Mouse (Mus musculus) skeletal muscle tissue, adult 2 months (tissue): ENCODE results near the gene Palm2.
"Not testable (repeated sequence)": the region's sequence is repeated elsewhere in the genome, so short reads cannot be mapped to it uniquely, and the experiment has no call there.

Source experiments
- DNase-seq: peaks from one replicate; pipeline ENCODE4 v3.0.0-alpha.2; 2012; ENCODE audit warnings: low read depth, low spot score

Palm2 gene

DNA sequence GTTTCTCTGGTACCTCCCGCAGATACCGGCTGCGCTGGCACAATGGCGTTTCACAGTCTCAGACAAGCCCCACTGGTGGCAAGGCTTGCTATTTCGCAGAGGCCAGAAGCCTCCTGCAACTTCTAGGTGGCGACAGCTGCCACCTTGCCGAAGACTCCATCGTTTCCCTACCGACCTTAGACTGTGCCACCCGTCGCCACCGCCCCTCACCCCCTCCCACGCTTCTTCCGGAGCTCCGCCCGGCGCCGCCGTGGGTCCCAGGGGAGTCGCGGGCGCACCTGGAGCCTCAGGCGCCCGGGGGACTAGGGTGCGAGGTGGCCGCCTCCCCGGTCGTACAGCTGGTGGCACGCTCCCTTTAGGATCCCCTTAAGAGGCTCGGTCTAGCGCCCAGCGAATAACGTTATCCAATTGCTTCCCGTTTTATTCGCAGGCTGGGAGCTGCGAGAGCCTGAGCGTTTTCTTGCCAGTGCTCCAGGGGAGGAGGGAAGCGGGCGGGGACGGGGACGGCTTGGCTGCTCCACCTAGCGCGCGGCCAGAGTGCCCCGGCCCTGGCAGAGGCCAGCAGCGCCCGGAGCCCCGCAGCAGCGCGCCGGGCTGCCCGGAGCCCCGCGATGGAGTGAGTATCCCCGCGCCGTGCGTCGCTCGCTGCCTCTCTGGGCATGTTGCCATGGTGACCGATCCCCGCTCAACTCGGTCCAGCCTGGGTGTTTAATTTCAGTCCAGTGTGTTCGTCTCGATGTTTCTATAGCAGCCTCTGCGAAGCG is at the start of gene Palm2:
Gene Palm2 (plus strand): TSS at position 307 of the 764 bp plus-strand sequence.
- DNase-seq: peak; percentile 23

DNA sequence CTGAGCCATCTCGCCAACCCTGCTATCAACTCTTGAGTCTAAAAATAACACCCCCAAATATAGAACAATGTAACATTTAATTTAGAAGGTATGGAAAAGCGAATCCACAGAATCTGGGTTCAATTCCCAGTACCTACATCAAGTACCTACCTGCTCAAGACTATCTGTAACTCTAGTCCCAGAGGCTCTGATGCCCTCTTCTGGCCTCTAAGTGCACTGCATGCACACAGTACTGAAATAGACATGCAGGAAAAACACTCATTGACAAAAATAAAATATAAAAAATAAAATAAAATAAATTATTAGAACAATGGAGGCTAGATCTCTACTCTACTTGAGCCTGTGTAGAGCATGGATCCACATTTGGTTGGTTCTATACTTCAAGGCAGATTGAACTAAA is 49.7 kb upstream of the Palm2 start:
- no peak for DNase-seq

DNA sequence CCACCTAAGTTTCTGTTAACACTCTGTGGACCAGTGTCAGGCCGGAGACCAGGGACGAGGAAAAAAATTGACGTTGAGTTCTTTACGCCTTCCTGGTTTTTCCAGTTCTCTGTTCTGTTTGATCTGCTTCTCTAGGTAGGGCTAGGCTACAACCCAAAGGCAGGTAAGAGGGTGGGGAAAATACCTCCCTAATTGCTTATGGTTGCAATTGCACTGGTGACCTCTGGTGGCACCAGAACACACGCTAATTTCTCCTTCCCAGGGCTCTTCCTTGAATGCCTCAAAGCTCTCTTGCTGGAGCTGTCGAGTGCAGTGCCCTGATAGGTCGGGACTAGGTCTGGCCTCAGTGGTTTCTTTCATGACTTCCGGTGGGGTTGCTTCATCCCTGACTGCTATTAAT is 42.9 kb upstream of the Palm2 start:
- DNase-seq: no peak

DNA sequence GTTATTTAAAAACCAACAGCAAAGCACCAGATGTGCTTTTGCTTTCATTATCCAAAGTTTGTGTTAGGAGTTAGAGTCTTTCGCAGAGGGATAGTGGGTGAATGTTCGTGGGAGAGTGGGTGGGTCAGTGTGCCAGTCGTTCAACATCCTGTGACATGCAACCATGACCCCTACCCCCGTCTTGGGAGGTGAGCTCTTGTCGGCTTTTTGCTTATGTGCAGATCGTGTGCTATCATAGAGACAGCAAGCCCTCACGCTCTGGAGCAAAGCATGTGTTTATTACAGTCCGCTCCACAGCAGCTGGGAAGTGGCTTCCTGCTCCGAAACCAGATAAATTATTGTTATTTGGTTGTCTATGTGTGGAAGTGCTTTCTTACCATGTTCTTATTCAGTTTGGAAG is 37.6 kb upstream of the Palm2 start:
- no peak for DNase-seq

DNA sequence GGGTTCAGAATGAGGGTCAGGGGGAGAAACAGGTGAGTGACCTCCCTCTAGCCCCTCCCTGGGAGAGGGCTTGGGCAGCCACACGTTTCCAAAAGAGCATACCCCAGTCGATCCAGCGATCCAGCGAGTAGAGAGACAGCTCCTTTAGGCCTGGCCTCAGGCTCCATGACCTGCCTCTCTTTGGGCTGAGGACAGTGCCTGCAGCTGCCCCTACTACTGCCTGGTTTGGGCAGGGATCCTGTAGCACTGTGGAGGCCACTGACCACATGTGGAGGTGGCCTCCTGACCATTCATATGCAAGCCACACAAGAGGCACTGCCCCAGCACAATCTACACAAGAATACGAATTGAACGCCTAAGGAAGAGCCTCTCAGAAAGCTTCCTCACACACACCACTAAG is 21.7 kb upstream of the Palm2 start:
- DNase-seq: not testable (repeated sequence)

DNA sequence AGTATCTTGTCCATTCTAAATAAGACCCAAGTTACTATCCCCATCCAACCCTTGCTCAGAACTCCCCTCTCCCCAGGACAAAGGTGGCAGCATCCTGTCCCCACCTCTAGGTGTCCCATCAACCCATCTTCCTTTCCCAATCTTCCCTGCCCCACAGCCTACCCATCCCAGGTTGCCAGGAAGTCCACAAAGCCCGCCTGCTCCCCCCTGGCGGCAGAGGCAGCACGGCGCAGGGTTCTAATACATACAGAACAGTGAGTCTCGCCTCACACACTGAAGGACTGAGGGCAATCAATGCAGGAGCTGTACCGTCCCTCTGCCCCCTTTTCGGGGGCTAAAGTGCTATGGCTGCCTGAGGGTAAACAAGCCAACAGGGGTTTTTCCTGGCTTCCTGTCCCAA is 21.0 kb upstream of the Palm2 start:
- no peak for DNase-seq

DNA sequence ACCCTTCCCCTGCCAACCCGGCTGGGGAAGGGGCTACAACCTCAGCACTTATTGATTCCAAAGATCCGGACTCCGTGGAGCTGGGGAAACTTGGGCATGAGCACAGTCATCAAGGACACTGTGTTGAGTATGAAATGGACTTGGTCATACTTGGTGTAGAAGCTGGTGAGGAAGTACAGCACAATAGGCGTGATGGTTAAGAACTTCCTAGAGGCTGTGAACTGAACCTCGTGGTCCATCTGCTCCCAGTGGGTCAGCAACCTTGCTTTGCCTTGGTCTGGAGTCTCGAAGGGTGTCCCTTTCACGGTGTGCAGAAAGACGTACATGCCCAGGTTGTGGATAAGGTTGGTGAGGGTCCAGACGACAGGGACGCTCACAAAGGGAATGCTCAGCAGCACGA is 20.4 kb upstream of the Palm2 start:
- not testable (repeated sequence) for DNase-seq

DNA sequence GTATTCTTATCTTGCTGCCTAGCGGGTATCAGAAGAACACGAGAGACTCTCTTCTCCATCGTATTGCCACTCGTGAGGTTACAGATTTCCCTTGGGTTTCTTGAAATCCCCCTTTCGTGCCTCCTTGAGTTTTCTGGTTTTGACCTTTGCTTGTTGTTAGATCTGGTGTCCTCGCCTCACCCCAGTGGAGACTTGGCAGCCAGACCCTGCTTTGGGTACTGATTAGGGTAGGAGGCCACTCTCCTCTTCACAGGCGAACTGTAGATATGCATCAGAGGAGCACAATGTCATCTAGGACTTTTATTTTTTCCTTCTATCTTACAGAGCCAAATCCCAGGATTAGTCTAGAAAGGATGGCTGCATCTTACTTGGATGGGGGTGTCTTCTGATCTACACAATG is 10.0 kb upstream of the Palm2 start:
- no peak for DNase-seq

DNA sequence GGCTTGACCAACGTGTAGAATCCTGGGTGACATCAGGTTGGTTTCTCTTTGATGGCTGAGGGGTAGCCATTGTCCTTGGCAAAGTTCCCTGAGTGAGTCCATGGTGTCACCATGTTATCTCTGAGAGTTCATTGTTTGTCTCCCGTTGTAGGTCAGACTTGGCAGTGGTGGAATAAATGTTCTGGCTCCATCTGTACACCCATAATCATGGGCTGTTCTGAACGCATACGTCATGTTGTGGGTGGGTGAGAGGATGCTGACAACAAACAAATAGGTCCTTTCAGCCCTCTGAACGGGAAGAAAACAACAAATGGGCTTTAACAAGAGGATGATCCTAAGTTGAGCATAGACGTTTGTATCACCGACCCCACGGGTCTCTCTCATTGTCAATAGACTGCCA is 5.7 kb upstream of the Palm2 start:
- no peak for DNase-seq

DNA sequence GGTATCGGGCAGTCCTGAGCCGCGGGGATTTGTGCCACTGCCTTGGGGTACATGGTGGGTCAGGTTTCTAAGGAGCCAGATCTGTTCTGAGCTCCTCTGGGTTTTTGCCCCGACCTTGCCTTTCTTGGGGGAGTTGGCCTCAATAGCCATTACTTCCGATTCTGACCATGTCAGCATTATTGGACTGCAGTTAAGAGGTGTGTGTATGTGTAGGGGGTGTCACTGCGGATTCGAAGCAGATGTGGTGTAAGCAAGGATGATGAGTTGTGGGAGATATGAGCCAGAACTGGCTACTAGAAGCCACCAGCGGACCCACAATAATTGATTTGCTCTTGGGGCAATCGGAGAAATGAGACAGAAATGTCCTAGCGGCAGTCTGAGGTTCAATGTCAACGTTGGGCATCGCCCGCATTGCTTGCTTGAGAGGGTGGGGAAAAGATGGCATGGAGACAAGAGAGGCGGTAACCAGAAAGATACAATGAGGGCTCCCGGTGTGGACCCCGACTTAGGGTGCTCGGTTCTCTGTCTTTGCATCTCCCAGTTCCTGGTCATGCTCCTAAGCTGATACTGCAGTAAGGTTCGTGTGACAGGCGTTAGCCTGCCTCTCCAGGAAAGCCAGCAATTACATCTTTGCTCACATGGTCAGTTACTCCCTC is 786 bp downstream of the Palm2 start:
- DNase-seq: no peak

DNA sequence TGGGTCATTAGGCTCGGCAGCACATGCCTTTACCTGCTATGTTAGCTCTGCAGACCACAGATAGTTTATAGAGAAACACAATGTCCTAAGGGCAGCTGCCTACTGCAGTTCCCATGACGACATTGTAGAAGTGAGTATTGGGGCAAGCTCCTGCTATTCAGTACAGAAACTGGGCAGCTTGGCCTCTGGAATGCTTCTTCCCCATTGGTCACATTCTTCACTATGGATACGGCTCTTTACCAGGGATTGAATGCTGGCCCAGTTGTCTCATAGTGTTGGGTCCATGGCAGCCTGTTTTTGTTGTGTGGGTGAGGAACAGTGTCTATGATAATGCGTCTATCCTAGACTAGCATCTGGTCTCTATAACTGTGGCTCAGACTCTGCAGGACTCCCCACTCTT is 2.2 kb downstream of the Palm2 start:
- no peak for DNase-seq

DNA sequence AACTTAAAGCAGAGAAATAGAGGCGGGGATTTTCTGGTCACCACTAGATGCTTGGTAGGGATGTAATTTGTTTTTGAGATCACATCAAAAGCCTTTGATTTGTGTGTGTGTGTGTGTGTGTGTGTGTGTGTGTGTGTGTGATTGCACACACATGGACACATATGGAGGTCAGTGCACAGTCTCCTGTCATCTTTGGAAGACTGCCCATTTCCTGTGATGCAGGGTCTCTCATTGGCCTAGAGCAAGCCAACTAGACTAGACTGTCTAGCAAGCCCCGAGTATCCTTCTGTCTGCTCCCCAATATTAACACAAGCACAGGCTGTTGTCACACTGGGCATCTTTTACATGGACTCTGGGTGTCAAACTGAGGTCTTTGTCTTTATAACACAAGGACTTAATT is 12.0 kb downstream of the Palm2 start:
- DNase-seq: no peak

DNA sequence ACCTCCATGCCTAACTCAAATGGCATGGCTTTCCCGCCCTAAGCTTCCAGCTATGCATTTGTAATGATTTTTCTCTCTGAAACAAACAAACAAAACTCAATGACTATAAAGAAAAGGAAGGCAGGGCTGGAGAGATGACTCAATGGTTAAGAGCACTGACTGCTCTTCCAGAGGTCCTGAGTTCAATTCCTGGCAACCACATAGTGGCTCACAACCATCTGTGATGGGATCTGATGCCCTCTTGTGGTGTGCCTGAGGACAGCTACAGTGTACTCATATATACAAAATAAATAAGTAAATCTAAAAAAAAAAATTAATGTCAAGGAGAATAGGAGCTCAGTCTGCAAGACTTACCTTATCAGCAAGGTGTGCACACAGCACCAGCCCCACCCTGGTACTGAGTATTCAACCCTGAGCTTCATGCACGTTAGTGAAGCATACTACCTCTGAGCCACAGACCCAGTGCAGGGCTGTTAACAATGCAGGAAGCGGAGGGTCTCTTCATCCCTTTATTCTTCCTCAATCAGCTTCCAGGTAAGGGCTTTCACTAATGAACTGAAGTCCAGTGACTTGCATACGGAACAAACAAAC is 12.9 kb downstream of the Palm2 start:
- no peak for DNase-seq

DNA sequence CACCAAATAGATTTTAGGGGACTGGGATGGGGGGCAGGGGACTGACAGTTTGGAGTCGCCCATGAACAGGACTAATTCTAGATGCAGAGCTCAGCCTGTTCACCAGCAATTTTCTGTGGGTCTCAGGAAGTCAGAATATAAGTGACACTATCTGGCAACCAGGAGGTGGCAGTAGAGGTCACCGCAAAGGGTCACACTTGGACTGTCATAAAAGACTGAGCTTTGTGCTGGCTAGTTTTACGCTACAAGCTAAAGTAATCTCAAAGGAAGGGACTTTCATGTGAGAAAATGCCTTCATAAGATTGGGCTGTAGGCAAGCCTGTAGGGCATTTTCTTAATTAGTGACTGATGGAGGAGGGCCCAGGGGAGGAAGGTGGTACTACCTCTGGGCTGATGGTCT is 17.8 kb downstream of the Palm2 start:
- peak; percentile 21 for DNase-seq

DNA sequence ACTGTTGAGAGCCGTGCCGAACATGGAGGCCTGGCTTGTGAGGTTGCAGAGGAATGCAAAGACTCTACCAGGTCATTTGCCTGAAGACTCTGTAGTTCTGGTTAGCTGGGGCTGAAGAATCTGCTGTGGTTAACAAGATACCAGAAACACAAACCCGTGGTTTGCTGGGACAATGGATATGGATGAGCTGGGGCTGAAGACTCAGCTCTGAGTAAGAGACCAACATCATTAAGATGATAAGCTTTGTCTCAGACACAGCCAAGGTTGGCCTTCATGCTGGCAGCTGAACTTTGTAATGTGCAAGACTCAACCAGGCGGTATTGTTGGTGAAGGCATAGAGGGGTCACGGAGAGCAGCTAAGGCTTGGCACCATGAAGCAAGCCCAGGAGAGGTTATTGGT is 18.6 kb downstream of the Palm2 start:
- no peak for DNase-seq

DNA sequence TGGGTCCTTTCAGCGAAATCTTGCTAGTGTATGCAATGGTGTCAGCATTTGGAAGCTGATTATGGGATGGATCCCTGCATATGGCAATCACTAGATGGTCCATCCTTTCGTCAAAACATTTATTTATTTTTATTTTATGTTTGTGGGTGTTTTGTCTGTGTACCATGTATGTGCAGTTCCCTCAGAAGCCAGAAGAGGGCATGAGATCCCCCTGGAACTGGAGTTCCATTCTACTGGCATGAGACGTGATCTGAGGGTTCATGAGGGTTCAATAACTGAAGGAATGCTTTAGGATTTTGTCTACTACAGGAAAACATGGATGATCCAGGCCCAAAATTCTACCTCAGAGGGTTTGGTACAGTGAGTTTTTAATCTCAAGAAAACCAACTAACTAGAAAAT is 28.3 kb downstream of the Palm2 start:
- DNase-seq: no peak

DNA sequence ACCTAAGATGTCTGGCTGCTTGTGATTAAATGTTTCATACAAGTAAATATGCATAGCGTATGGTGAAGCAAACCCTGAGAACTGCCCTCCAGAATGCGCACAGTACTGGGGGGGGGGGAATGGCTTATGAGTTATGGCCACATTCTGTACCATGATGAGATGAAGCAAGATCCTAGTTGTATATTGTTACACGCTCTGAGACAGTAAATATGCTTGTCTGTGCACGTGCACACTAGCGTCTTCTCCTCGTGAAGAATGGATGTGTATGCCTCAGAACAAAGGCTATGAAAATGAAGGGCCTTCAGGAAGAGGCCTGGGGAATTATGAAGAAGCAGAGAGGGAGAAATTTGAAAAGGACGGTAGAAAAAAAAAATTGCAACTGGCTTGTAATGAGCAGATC is 48.4 kb downstream of the Palm2 start:
- DNase-seq: no peak

DNA sequence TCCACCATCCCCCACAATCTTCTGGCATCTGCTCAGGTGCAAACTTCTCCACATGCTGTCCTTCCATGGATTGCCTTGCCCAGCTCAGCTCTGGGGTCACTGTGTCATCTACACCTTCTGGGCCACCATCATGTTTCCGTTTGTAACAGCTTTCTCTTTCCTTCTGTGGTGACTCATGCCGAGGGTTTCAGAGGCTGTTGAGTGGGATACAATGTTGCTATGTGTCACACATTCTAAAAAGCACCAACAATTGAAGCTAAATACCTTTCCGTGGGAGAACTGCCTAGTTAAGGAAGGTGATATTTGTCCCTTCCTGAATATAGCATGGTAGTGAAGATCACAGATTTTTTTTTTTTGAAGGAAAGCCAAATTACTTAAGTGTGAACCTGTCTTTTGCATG is 52.3 kb downstream of the Palm2 start:
- no peak for DNase-seq

DNA sequence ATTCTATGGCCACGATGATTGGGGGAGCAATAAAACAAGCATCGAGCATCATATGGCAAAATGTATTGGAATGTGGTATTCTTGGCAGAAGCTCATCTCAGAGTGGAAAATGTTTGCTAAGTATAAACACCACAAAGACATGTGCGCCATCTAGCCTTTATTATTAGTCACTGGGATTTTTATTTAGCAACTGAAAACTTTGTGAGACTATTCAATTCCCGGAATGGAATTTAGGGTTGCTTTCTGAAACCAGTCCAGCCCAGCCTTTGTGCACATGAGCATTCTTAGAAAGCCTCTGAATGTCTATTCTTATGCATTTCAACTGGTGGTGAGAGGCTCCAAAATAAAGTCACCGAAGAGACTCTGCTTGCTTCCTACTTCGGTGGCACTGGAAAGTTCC is 55.8 kb downstream of the Palm2 start:
- DNase-seq: no peak

DNA sequence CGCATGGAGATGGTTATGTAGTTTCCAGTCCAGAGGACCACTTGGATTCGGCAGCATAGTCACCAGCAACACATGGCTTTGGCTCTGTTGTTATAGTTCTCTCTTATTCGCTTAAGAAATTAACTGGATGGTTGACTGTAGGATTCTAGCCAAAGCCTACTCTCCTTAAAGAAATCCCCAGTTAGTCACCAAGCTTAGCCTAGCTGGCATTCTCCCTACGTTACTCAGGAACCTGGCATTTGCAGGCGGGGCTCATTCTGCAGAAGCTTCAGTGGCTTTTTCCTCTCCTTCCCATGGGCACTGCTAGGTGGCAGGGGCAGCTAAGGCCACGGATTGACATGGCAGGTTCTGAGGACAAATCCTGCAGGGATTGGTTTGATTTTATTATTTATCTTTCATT is 70.7 kb downstream of the Palm2 start:
- DNase-seq: no peak

DNA sequence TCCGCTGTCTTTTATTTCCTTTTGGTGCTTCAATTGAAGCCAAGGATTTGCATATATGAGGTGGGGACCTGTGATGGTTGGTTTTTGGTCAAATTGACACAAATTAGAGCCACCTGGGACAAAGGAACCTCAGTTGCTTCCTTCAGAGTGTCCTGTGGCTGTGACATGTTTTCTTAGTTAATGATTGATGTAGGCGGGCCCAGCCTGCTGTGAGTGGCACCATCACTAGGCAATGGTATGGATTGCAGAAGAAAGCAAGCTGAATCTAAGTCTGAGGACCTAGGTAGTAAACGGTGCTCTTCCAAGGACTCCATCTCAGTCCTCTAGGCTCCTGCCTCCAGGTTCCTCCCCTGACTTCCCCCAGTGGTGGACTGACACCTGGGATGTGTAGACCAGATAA is 76.5 kb downstream of the Palm2 start:
- DNase-seq: no peak

DNA sequence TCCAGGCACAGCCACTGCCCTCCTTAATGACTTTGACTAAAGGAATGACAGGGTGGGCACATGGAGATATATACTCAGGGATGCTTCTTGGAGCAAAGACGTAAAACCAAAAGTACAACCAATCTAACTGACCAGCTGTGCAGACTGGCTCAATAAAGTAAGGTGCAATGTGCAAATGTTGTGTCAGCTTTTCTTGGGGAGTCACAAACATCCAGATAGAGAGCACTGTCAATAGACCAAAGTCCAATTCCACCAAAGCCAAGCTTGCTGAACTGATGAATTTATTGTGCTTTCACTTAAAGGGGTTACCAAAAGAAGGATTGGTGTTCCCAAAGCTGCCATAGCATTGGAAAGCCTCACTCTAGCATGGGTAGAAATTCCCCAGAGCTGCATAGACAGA is 77.7 kb downstream of the Palm2 start:
- DNase-seq: no peak

DNA sequence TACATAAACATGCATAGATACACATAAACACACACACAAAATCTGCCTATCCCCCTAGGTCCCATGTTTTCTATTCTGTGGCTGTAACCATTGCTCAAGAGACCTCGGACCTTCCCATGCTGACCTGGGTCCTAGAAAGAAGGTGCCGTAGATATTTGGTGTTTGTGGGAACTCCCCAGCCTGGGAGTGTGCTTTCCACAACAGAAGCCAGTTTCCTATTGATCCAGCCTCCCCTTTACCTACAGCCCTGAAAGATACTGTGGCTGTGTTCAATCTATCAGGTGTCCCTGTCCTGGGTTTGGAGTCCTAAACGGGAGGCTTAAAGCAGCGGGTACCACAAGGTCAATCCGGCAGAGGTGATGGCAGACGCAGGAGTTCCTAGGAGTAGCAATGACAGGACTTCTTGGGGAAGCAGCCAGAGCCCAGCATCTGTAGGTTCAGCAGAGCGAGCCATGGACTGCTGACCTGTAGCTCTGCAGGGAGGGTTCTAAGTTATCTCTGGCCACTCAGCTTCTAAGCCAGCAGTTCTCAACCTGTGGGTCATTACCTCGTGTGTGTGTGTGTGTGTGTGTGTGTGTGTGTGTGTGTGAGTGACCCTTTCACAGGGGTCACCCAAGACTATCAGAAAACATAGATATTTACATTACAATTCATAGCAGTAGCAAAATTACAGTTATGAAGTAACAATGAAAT is 79.3 kb downstream of the Palm2 start:
- DNase-seq: no peak
